Mouse (Mus musculus): ENCODE results near the gene Lsp1. TPM values are rescaled to one million over a fixed set of nuclear protein-coding genes. Genes with fewer than 3 reads are reported as not detected.

The Lsp1 gene
- total RNA-seq, 1 experiment: 13.7 TPM

GRCm38 (mm10) chr7:142499010-142499721 is 38.6 kb downstream of the Lsp1 start:
- in situ Hi-C loops (cut with MboI; ENCODE audit: low sequenced_read_pairs in 2 of 2, unreplicated experiment in 2 of 2): no loop called here
- DNase-seq (ENCODE audit: low read depth, low spot score): no peak
- H3K9me3 ChIP-seq (ENCODE audit: control insufficient read depth, insufficient read depth, low read depth, low read length): no peaks in the 10 kb centered on the region
- no peak overlapping the region for H3K27ac ChIP-seq (ENCODE audit: insufficient read depth, low read depth, low read length, poor library complexity, severe bottlenecking)
- no peaks in the 10 kb centered on the region for H3K36me3 ChIP-seq (ENCODE audit: control insufficient read depth, insufficient read depth, low read length, poor library complexity, severe bottlenecking)
- no peaks in the 10 kb centered on the region for H3K4me1 ChIP-seq (ENCODE audit: control insufficient read depth in 2 of 2, insufficient read depth in 2 of 2, low read length in 2 of 2, poor library complexity in 1 of 2)
- TF ChIP-seq ZNF384 (IDR thresholded peaks at IDR 0.05; ENCODE audit: low read depth, low read length) (no peak), MAFK (IDR thresholded peaks at IDR 0.05; ENCODE audit: insufficient read depth, low read depth, low read length) (no peak), ZC3H11A (IDR thresholded peaks at IDR 0.05; ENCODE audit: borderline replicate concordance, low read depth, low read length) (no peak), HCFC1 (IDR thresholded peaks at IDR 0.05; ENCODE audit: borderline replicate concordance, insufficient read depth, low read length) (no peak)
- H3K4me3 ChIP-seq (ENCODE audit: insufficient read depth in 1 of 2, low read depth in 1 of 2, low read length in 2 of 2, poor library complexity in 1 of 2, severe bottlenecking in 1 of 2): no peak overlapping the region
- no peak overlapping the region for H3K9ac ChIP-seq (ENCODE audit: insufficient read depth, low read depth, low read length, poor library complexity, severe bottlenecking)

GRCm38 (mm10) chr7:142500032-142500431 is 39.4 kb downstream of the Lsp1 start:
- H3K27ac ChIP-seq (ENCODE audit: insufficient read depth, low read depth, low read length, poor library complexity, severe bottlenecking): no peak overlapping the region
- DNase-seq (ENCODE audit: low read depth, low spot score): no peak
- no peak overlapping the region for H3K9ac ChIP-seq (ENCODE audit: insufficient read depth, low read depth, low read length, poor library complexity, severe bottlenecking)
- H3K9me3 ChIP-seq (ENCODE audit: control insufficient read depth, insufficient read depth, low read depth, low read length): no peaks in the 10 kb centered on the region
- TF ChIP-seq ZC3H11A (IDR thresholded peaks at IDR 0.05; ENCODE audit: borderline replicate concordance, low read depth, low read length): no peak
- no peak for TF ChIP-seq MAFK (IDR thresholded peaks at IDR 0.05; ENCODE audit: insufficient read depth, low read depth, low read length)
- H3K36me3 ChIP-seq (ENCODE audit: control insufficient read depth, insufficient read depth, low read length, poor library complexity, severe bottlenecking): no peaks in the 10 kb centered on the region
- in situ Hi-C loops (cut with MboI; ENCODE audit: low sequenced_read_pairs in 2 of 2, unreplicated experiment in 2 of 2): no loop called here
- no peak overlapping the region for H3K4me3 ChIP-seq (ENCODE audit: insufficient read depth in 1 of 2, low read depth in 1 of 2, low read length in 2 of 2, poor library complexity in 1 of 2, severe bottlenecking in 1 of 2)
- H3K4me1 ChIP-seq (ENCODE audit: control insufficient read depth in 2 of 2, insufficient read depth in 2 of 2, low read length in 2 of 2, poor library complexity in 1 of 2): no peaks in the 10 kb centered on the region

GRCm38 (mm10) chr7:142503206-142503605 is 42.6 kb downstream of the Lsp1 start:
- no peak for DNase-seq (ENCODE audit: low read depth, low spot score)
- peaks cover 0 to 12% of the 10 kb centered on the region in 2 experiments; a peak in 1 of 4 replicates for H3K4me1 ChIP-seq (ENCODE audit: control insufficient read depth in 2 of 2, insufficient read depth in 2 of 2, low read length in 2 of 2, poor library complexity in 1 of 2)
- H3K9me3 ChIP-seq (ENCODE audit: control insufficient read depth, insufficient read depth, low read depth, low read length): no peaks in the 10 kb centered on the region
- no peak overlapping the region for H3K27ac ChIP-seq (ENCODE audit: insufficient read depth, low read depth, low read length, poor library complexity, severe bottlenecking)
- in situ Hi-C loops (cut with MboI; ENCODE audit: low sequenced_read_pairs in 2 of 2, unreplicated experiment in 2 of 2): no loop called here
- H3K4me3 ChIP-seq (ENCODE audit: insufficient read depth in 1 of 2, low read depth in 1 of 2, low read length in 2 of 2, poor library complexity in 1 of 2, severe bottlenecking in 1 of 2): no peak overlapping the region
- H3K9ac ChIP-seq (ENCODE audit: insufficient read depth, low read depth, low read length, poor library complexity, severe bottlenecking): no peak overlapping the region
- TF ChIP-seq HCFC1 (IDR thresholded peaks at IDR 0.05; ENCODE audit: borderline replicate concordance, insufficient read depth, low read length) (no peak), ZC3H11A (IDR thresholded peaks at IDR 0.05; ENCODE audit: borderline replicate concordance, low read depth, low read length) (no peak), CHD2 (IDR thresholded peaks at IDR 0.05; ENCODE audit: low read depth, low read length) (no peak), MAFK (IDR thresholded peaks at IDR 0.05; ENCODE audit: insufficient read depth, low read depth, low read length) (no peak), ZNF384 (IDR thresholded peaks at IDR 0.05; ENCODE audit: low read depth, low read length) (no peak)
- no peaks in the 10 kb centered on the region for H3K36me3 ChIP-seq (ENCODE audit: control insufficient read depth, insufficient read depth, low read length, poor library complexity, severe bottlenecking)

- Histone ChIP-seq H3K9ac (ENCODE audit: insufficient read depth, low read depth, low read length, poor library complexity, severe bottlenecking) (no peak overlapping the region), H3K27ac (ENCODE audit: insufficient read depth, low read depth, low read length, poor library complexity, severe bottlenecking) (no peak overlapping the region), H3K4me3 (ENCODE audit: insufficient read depth in 1 of 2, low read depth in 1 of 2, low read length in 2 of 2, poor library complexity in 1 of 2, severe bottlenecking in 1 of 2) (no peak overlapping the region)
Observed at GRCm38 (mm10) chr7:142505942-142506341, 45.3 kb downstream of the Lsp1 start.

More at GRCm38 (mm10) chr7:142505942-142506341, 45.3 kb downstream of the Lsp1 start:
- DNase-seq (ENCODE audit: low read depth, low spot score): no peak
- Histone ChIP-seq H3K4me1 (ENCODE audit: control insufficient read depth in 2 of 2, insufficient read depth in 2 of 2, low read length in 2 of 2, poor library complexity in 1 of 2) (peaks cover 0 to 15% of the 10 kb centered on the region in 2 experiments; a peak in 1 of 4 replicates), H3K9me3 (ENCODE audit: control insufficient read depth, insufficient read depth, low read depth, low read length) (no peaks in the 10 kb centered on the region), H3K36me3 (ENCODE audit: control insufficient read depth, insufficient read depth, low read length, poor library complexity, severe bottlenecking) (no peaks in the 10 kb centered on the region)
- TF ChIP-seq HCFC1 (IDR thresholded peaks at IDR 0.05; ENCODE audit: borderline replicate concordance, insufficient read depth, low read length) (no peak), ZNF384 (IDR thresholded peaks at IDR 0.05; ENCODE audit: low read depth, low read length) (no peak), MAFK (IDR thresholded peaks at IDR 0.05; ENCODE audit: insufficient read depth, low read depth, low read length) (no peak), ZC3H11A (IDR thresholded peaks at IDR 0.05; ENCODE audit: borderline replicate concordance, low read depth, low read length) (no peak), CHD2 (IDR thresholded peaks at IDR 0.05; ENCODE audit: low read depth, low read length) (no peak)
- in situ Hi-C loops (cut with MboI; ENCODE audit: low sequenced_read_pairs in 2 of 2, unreplicated experiment in 2 of 2): no loop called here

Data from ES-E14 (cell line).